In the genomic region with DNA sequence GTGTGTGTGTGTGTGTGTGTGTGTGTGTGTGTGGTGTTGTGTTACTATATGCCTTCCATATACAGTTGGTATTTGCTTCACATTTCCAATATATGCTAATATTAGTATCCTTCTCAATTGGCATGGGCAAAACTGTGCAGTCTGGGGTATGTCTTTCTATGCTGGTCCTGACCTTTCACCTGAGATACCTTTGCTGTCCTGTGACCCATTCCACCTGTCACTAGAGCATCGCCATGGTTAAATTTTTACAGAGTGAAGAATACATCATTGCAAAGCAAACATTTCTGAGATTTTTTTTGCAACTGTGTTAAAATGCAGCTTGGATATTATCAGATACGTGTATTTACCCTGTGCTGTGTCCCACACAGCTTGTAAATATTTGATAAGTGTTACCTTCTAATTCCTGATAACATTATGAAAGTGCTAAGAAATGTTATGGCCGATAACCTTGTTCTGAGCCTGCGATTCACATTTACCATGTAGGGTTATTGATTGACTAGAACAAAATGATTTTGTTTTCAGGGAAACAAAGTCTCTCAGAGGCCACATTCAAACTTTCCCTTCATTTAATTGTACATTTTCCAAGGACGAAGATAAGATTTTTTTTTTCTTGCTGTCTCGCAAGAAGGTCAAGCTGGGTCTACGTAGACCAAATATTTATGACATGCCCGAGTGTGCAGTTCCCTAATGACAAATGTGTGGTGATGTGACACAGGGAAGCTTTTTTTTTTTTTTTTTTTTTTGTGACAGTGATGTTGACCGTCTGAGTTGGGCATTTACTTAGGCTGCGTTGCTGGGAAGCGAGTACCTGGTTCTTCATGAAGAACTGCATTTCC, we compare ENCODE assay signal across 15 mouse cellular contexts.
"Had no signal": no experiment of that assay in that cellular context is flagged by ENCODE, and none has a peak within 500 bp of the region (broad histone marks: within the 10 kb centered on the region; RNA-seq: fewer than 3 reads in every experiment).

No protein-coding gene starts in this region.

- H3K4me2 ChIP-seq: hindbrain, embryonic 15.5 days; kidney, embryonic 15.5 days; limb, embryonic 15.5 days; lung, embryonic 15.5 days; midbrain, embryonic 12.5 days had no signal

- H3K4me1 ChIP-seq: hindbrain, embryonic 15.5 days; limb, embryonic 15.5 days; megakaryocyte, embryonic 14.5 days; midbrain, embryonic 12.5 days had no signal

- H3K27ac ChIP-seq: hindbrain, embryonic 15.5 days; kidney, embryonic 15.5 days; limb, embryonic 15.5 days; lung, embryonic 15.5 days; macrophage; midbrain, embryonic 12.5 days had no signal

- H3K27me3 ChIP-seq: hindbrain, embryonic 15.5 days; kidney, embryonic 15.5 days; limb, embryonic 15.5 days; lung, embryonic 15.5 days; megakaryocyte, embryonic 14.5 days; midbrain, embryonic 12.5 days had no signal

- H3K4me3 ChIP-seq: hindbrain, embryonic 15.5 days; kidney, embryonic 15.5 days; limb, embryonic 15.5 days; lung, embryonic 15.5 days; megakaryocyte, embryonic 14.5 days; midbrain, embryonic 12.5 days had no signal

- H3K9me3 ChIP-seq: hindbrain, embryonic 15.5 days; kidney, embryonic 15.5 days; limb, embryonic 15.5 days; lung, embryonic 15.5 days; midbrain, embryonic 12.5 days had no signal

- H3K9ac ChIP-seq: hindbrain, embryonic 15.5 days; kidney, embryonic 15.5 days; limb, embryonic 15.5 days; lung, embryonic 15.5 days; midbrain, embryonic 12.5 days had no signal

- DNase-seq: kidney, adult 2 months; kidney, postnatal 14 days; layer of hippocampus, postnatal 36 days; lung, postnatal 14 days; right cerebral cortex, adult 18-20 months; right cerebral cortex, postnatal 25 days; thymus, postnatal 4 days had no signal

- ATAC-seq: midbrain, embryonic 16.5 days had no signal

- H3K36me3 ChIP-seq: hindbrain, embryonic 15.5 days; kidney, embryonic 15.5 days; limb, embryonic 15.5 days; lung, embryonic 15.5 days; midbrain, embryonic 12.5 days had no signal
